Mouse (Mus musculus) myocyte (in vitro differentiated cells): ENCODE data around the gene Tbc1d17. TPM values are rescaled to one million over a fixed set of nuclear protein-coding genes. Genes with fewer than 3 reads are reported as not detected.
A peak's percentile ranks its signal among the peaks of the same experiment; 100 is the strongest.

Experiments
- H3K27me3 ChIP-seq: one replicate; pipeline ENCODE4 v1.6.1; 2011; ENCODE audit not compliant: control insufficient read depth, insufficient read depth, insufficient read length
- H3K36me3 ChIP-seq: one replicate; pipeline ENCODE4 v1.6.1; 2011; ENCODE audit not compliant: control insufficient read depth, insufficient read depth
- H3K4me2 ChIP-seq: one replicate; pipeline ENCODE4 v1.6.1; 2011; ENCODE audit warnings: low read depth, control low read depth
- H3K4me3 ChIP-seq: one replicate; pipeline ENCODE4 v1.5.1; 2011; ENCODE audit warnings: mild to moderate bottlenecking, control low read depth, moderate library complexity
- H3K79me2 ChIP-seq: one replicate; pipeline ENCODE4 v1.6.1; 2011; ENCODE audit not compliant: control insufficient read depth, insufficient read depth
- H3ac ChIP-seq: one replicate; pipeline ENCODE4 v1.6.1; 2011; ENCODE audit not compliant: control insufficient read depth, insufficient read length
- CEBPB ChIP-seq: IDR thresholded peaks from 2 replicates; pipeline ENCODE4 v1.6.1; 2011; ENCODE audit warnings: mild to moderate bottlenecking, moderate library complexity; ENCODE audit not compliant: poor library complexity, insufficient read depth, severe bottlenecking
- E2F4 ChIP-seq: IDR thresholded peaks from one replicate; pipeline ENCODE4 v1.6.1; 2011; ENCODE audit warnings: mild to moderate bottlenecking, control low read depth, moderate library complexity; ENCODE audit not compliant: insufficient read depth
- MAX ChIP-seq: IDR thresholded peaks from one replicate; pipeline ENCODE4 v1.6.1; 2011; ENCODE audit warnings: low read depth, mild to moderate bottlenecking, control low read depth
- MYOD1 ChIP-seq, 3 experiments: IDR thresholded peaks; one replicate each; pipeline ENCODE4 v1.6.1; 2011; ENCODE audit warnings: control low read depth in 2 of 3, low read depth in 2 of 3, mild to moderate bottlenecking in 2 of 3, moderate library complexity in 1 of 3; ENCODE audit not compliant: insufficient read length in 2 of 3, control insufficient read depth in 1 of 3
- MYOG ChIP-seq, 3 experiments: IDR thresholded peaks; one replicate each; pipeline ENCODE4 v1.6.1; 2011; ENCODE audit warnings: control low read depth in 2 of 3, low read depth in 2 of 3, mild to moderate bottlenecking in 2 of 3; ENCODE audit not compliant: insufficient read length in 2 of 3, control insufficient read depth in 1 of 3, insufficient read depth in 1 of 3
- POLR2A ChIP-seq: IDR thresholded peaks from one replicate; pipeline ENCODE4 v1.6.1; 2011; ENCODE audit warnings: low read depth, mild to moderate bottlenecking, control low read depth, moderate library complexity; ENCODE audit not compliant: insufficient read length
- POLR2AphosphoS2 ChIP-seq: IDR thresholded peaks from one replicate; pipeline ENCODE4 v1.6.1; 2011; ENCODE audit warnings: low read depth, control low read depth; ENCODE audit not compliant: insufficient read length
- REST ChIP-seq: IDR thresholded peaks from one replicate; pipeline ENCODE4 v1.6.1; 2011; ENCODE audit warnings: mild to moderate bottlenecking, control low read depth, moderate library complexity; ENCODE audit not compliant: insufficient read depth, insufficient read length
- SRF ChIP-seq: IDR thresholded peaks from one replicate; pipeline ENCODE4 v1.6.1; 2011; ENCODE audit warnings: low read depth; ENCODE audit not compliant: control insufficient read depth, insufficient read length
- TCF12 ChIP-seq: IDR thresholded peaks from one replicate; pipeline ENCODE4 v1.6.1; 2011; ENCODE audit warnings: mild to moderate bottlenecking, control low read depth; ENCODE audit not compliant: poor library complexity, insufficient read depth, severe bottlenecking
- TCF3 ChIP-seq: IDR thresholded peaks from one replicate; pipeline ENCODE4 v1.6.1; 2011; ENCODE audit warnings: low read depth, control low read depth; ENCODE audit not compliant: insufficient read length
- USF1 ChIP-seq: IDR thresholded peaks from one replicate; pipeline ENCODE4 v1.6.1; 2011; ENCODE audit warnings: low read depth, mild to moderate bottlenecking, control low read depth, moderate library complexity
- polyA plus RNA-seq: library from polyadenylated mRNA; unstranded; fragments of >200 nt; fragmentation: generic; extraction: Trizol; gene quantifications from one replicate; pipeline ENCODE4 v1.2.1, GENCODE M21; 2012; ENCODE audit warnings: missing spikeins

Gene Tbc1d17
- polyA plus RNA-seq, 1 experiment, result 53.8 TPM

GRCm38 (mm10) chr7:44824872-44825271 is 24.0 kb downstream of the Tbc1d17 start:
- Histone ChIP-seq H3ac (no peak overlapping the region), H3K79me2 (peaks cover 91% of the 10 kb centered on the region), H3K4me3 (no peak overlapping the region), H3K4me2 (peak overlapping the region; percentile 51), H3K36me3 (peaks cover 7% of the 10 kb centered on the region), H3K27me3 (no peaks in the 10 kb centered on the region)
- TF ChIP-seq TCF3, result no peak
- TF ChIP-seq REST, result no peak
- TF ChIP-seq POLR2A, result no peak
- no peak for TF ChIP-seq POLR2AphosphoS2
- TF ChIP-seq SRF, result no peak
- no peak for TF ChIP-seq MYOG (IDR thresholded peaks at IDR 0.05; ENCODE audit: control insufficient read depth in 1 of 3, insufficient read depth in 1 of 3, insufficient read length in 2 of 3, low read depth in 2 of 3)
- TF ChIP-seq MAX, result no peak
- TF ChIP-seq USF1, result no peak
- TF ChIP-seq E2F4, result no peak
- TF ChIP-seq MYOD1 (IDR thresholded peaks at IDR 0.05; ENCODE audit: control insufficient read depth in 1 of 3, insufficient read length in 2 of 3, low read depth in 2 of 3), result no peak
- no peak for TF ChIP-seq CEBPB
- TF ChIP-seq TCF12, result no peak

DNA sequence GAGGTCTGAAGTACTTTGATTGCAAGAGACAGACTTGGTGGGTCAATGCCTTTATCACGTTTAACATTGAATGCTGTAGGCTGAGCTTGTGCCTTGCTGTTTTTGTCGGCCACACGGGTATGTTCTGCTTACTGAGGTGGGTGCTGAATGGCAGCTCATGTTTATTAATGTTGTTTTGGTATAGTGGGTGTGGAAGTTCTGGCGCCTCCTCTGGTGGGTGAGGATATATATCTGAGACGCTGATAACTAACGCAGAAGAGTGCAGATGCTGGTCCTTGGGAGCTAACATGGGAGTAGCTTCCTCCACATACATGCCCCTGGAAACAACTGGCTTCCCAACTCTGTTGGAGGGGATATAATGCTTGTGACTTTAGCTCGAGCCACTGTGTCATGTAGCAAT is 25.5 kb downstream of the Tbc1d17 start:
- Histone ChIP-seq H3K4me3 (no peak overlapping the region), H3K27me3 (no peaks in the 10 kb centered on the region), H3ac (no peak overlapping the region), H3K36me3 (no peaks in the 10 kb centered on the region), H3K4me2 (peak overlapping the region; percentile 51), H3K79me2 (peaks cover 100% of the 10 kb centered on the region)
- TF ChIP-seq REST (no peak), MYOG (IDR thresholded peaks at IDR 0.05; ENCODE audit: control insufficient read depth in 1 of 3, insufficient read depth in 1 of 3, insufficient read length in 2 of 3, low read depth in 2 of 3) (no peak), MYOD1 (IDR thresholded peaks at IDR 0.05; ENCODE audit: control insufficient read depth in 1 of 3, insufficient read length in 2 of 3, low read depth in 2 of 3) (no peak), POLR2A (no peak), SRF (no peak), TCF3 (no peak), CEBPB (no peak), POLR2AphosphoS2 (no peak)

DNA sequence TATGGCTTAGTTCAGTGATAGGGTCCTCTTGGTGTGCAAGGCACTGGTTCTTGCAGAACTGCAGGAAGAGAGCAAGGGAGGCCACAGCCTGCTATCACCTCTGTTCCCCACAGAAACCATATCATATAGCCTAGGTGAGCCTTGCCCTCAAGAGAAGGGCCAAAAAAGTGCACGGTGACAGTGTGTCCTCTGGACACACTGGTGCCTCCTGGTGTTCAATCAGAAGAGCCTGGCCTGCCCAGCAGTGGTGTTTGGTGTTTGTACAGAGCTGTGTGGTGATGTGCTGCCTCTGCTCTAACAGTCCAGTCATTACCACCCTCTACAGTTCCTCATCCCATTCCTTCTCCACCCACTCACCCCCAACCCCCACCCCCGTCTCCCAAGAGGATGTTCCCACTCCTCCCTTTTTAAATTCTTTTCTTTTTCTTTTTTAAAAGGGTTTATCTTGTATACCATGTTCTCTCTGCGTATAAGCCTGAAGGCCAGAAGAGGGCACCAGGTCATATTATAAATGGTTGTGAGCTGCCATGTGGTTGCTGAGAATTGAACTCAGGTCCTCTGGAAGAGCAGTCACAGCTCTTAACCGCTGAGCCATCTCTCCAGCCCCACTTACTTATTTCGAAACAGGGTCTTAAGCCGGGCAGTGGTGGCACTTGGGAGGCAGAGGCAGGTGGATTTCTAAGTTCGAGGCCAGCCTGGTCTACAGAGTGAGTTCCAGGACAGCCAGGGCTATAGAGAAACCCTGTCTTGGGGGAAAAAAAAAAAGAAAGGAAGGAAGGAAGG is 27.0 kb downstream of the Tbc1d17 start:
- no peak overlapping the region for H3K4me2 ChIP-seq
- TF ChIP-seq TCF12, result no peak
- TF ChIP-seq E2F4, result no peak
- TF ChIP-seq TCF3, result no peak
- no peak for TF ChIP-seq MYOG (IDR thresholded peaks at IDR 0.05; ENCODE audit: control insufficient read depth in 1 of 3, insufficient read depth in 1 of 3, insufficient read length in 2 of 3, low read depth in 2 of 3)
- no peak for TF ChIP-seq CEBPB
- TF ChIP-seq REST, result no peak
- no peak for TF ChIP-seq POLR2AphosphoS2
- no peaks in the 10 kb centered on the region for H3K36me3 ChIP-seq
- H3K4me3 ChIP-seq, result no peak overlapping the region
- H3K27me3 ChIP-seq, result no peaks in the 10 kb centered on the region
- H3ac ChIP-seq, result no peak overlapping the region
- H3K79me2 ChIP-seq, result peaks cover 100% of the 10 kb centered on the region

DNA sequence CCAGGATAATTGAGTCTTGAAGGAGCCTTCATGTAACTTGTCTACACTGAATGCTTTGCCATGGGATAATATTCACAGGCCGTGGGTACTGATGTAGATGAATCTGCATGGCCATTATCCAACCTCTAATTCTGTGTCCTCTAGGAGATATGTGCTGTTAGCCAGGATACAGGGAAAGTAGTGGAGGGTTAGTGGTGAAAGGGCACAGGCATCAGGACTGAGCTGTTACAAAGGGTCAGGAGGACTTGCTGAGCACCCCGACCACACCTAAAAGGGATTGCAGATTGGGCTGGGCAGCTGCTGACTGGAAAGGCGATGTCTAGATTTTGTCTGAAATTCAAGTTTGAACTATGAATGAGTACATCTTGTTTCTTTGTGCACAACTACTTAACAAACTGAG is 28.4 kb downstream of the Tbc1d17 start:
- peak overlapping the region; percentile 97 for H3K4me2 ChIP-seq
- peaks cover 92% of the 10 kb centered on the region for H3K79me2 ChIP-seq
- H3K4me3 ChIP-seq, result peak overlapping the region; percentile 94
- no peaks in the 10 kb centered on the region for H3K27me3 ChIP-seq
- TF ChIP-seq REST (no peak), MAX (no peak), TCF3 (no peak), POLR2A (no peak), SRF (no peak)
- no peaks in the 10 kb centered on the region for H3K36me3 ChIP-seq
- peak overlapping the region; percentile 41 for H3ac ChIP-seq

GRCm38 (mm10) chr7:44819863-44820262 is 29.0 kb downstream of the Tbc1d17 start:
- peak overlapping the region; percentile 97 for H3K4me2 ChIP-seq
- peaks cover 92% of the 10 kb centered on the region for H3K79me2 ChIP-seq
- no peaks in the 10 kb centered on the region for H3K36me3 ChIP-seq
- H3K27me3 ChIP-seq, result no peaks in the 10 kb centered on the region
- H3K4me3 ChIP-seq, result peak overlapping the region; percentile 94
- H3ac ChIP-seq, result peak overlapping the region; percentile 41
- TF ChIP-seq MAX (no peak), REST (no peak), MYOG (IDR thresholded peaks at IDR 0.05; ENCODE audit: control insufficient read depth in 1 of 3, insufficient read depth in 1 of 3, insufficient read length in 2 of 3, low read depth in 2 of 3) (no peak), TCF3 (no peak), POLR2AphosphoS2 (peak; percentile 66), POLR2A (peak; percentile 61), TCF12 (no peak)
